11 mouse cellular contexts compared by ENCODE assay signal in genomic region chr5:34243062-34243461, GRCm38 (mm10). TPM values are rescaled to one million over a fixed set of nuclear protein-coding genes. Genes with fewer than 3 reads are reported as not detected.
DNase-seq lines count a peak whose midpoint lies in the region; ATAC-seq and TF ChIP-seq lines count a peak whose summit lies in the region.
"Had no signal": no experiment of that assay in that cellular context is flagged by ENCODE, and none has a peak within 500 bp of the region (broad histone marks: within the 10 kb centered on the region; RNA-seq: fewer than 3 reads in every experiment).

No protein-coding gene starts in this region.

- H3K4me3 ChIP-seq in heart, embryonic 13.5 days, result no peak overlapping the region
- no peak overlapping the region for H3K4me3 ChIP-seq in lung, embryonic 14.5 days (ENCODE audit: low read depth, low read length)
- no peak overlapping the region for H3K4me3 ChIP-seq in limb, embryonic 13.5 days

- H3K9ac ChIP-seq in heart, embryonic 13.5 days, result peak overlapping the region; percentile 12; the same call in 1 of the 2 replicates
- no peak overlapping the region for H3K9ac ChIP-seq in lung, embryonic 14.5 days
- no peak overlapping the region for H3K9ac ChIP-seq in limb, embryonic 13.5 days

- peak; percentile 45 for DNase-seq in cerebellum, adult 11-12 months
- no peak for DNase-seq in cerebellum, adult 9-11 months
- DNase-seq in heart, postnatal 14 days, result no peak
- no peak for DNase-seq in lung, embryonic 14.5 days
- no peak for DNase-seq in lung, postnatal 25 days (ENCODE audit: low spot score)
- no peak for DNase-seq in layer of hippocampus, adult 9-10 months (ENCODE audit: low spot score)
- DNase-seq: cerebellum, postnatal 36 days had no signal

- peaks cover 22% of the 10 kb centered on the region for H3K4me1 ChIP-seq in heart, embryonic 13.5 days
- H3K4me1 ChIP-seq in lung, embryonic 14.5 days (ENCODE audit: insufficient read depth), result peaks cover 3% of the 10 kb centered on the region; the same call in 1 of the 2 replicates
- H3K4me1 ChIP-seq in limb, embryonic 13.5 days, result peaks cover 12% of the 10 kb centered on the region; the same call in 1 of the 2 replicates

- TF ChIP-seq CTCF in lung, embryonic 14.5 days (IDR thresholded peaks at IDR 0.05; ENCODE audit: low read depth), result no peak

- intact Hi-C loops in heart, postnatal 14 days (cut with DNase I), result no loop called here

- H3K27me3 ChIP-seq in heart, embryonic 13.5 days (replicated peaks), result peaks cover 1% of the 10 kb centered on the region
- no peaks in the 10 kb centered on the region for H3K27me3 ChIP-seq in lung, embryonic 14.5 days (ENCODE audit: insufficient read depth, low read length)
- H3K27me3 ChIP-seq in limb, embryonic 13.5 days, result no peaks in the 10 kb centered on the region

- WGBS in heart, embryonic 13.5 days, result 87% methylated on average over 5 of the region's 5 CpGs
- 75% methylated on average over 5 of the region's 5 CpGs for WGBS in lung, embryonic 14.5 days
- 86% methylated on average over 5 of the region's 5 CpGs for WGBS in limb, embryonic 13.5 days

- peak overlapping the region; percentile 26; the same call in 1 of the 2 replicates for H3K27ac ChIP-seq in heart, embryonic 13.5 days (replicated peaks)
- no peak overlapping the region for H3K27ac ChIP-seq in lung, embryonic 14.5 days (ENCODE audit: low read depth)
- H3K27ac ChIP-seq in limb, embryonic 13.5 days, result no peak overlapping the region

- no peaks in the 10 kb centered on the region for H3K9me3 ChIP-seq in heart, embryonic 13.5 days
- no peaks in the 10 kb centered on the region for H3K9me3 ChIP-seq in lung, embryonic 14.5 days (ENCODE audit: low read depth, low read length)
- H3K9me3 ChIP-seq in limb, embryonic 13.5 days, result no peaks in the 10 kb centered on the region

- peak overlapping the region; percentile 51 for H3K4me2 ChIP-seq in heart, embryonic 13.5 days
- H3K4me2 ChIP-seq in lung, embryonic 14.5 days, result no peak overlapping the region; the same call in 1 of the 2 replicates
- no peak overlapping the region for H3K4me2 ChIP-seq in limb, embryonic 13.5 days (replicated peaks)

- no peaks in the 10 kb centered on the region for H3K36me3 ChIP-seq in heart, embryonic 13.5 days
- no peaks in the 10 kb centered on the region for H3K36me3 ChIP-seq in lung, embryonic 14.5 days (ENCODE audit: insufficient read depth)
- H3K36me3 ChIP-seq in limb, embryonic 13.5 days, result no peaks in the 10 kb centered on the region

- no peak for ATAC-seq in heart, embryonic 13.5 days (ENCODE audit: extremely low read depth, insufficient number of reproducible peaks, low FRiP score, low TSS enrichment)
- peak; percentile 21; the same call in 1 of the 2 replicates for ATAC-seq in lung, embryonic 14.5 days (ENCODE audit: insufficient read depth)
- ATAC-seq in limb, embryonic 13.5 days (ENCODE audit: low FRiP score, low read depth), result peak; percentile 32; the same call in 1 of the 2 replicates

RNA-seq across cellular contexts. Expression of gene Zfyve28, which starts 45.2 kb away (rescaled TPM):
- polyA plus RNA-seq in heart, embryonic 13.5 days (2015; fragmentation: Nextera tagmentation; extraction: Ambion mirVana), result 0.07 and 0.19 TPM in 2 replicates
- total RNA-seq in heart, postnatal 14 days (2021), result 1 to 10 TPM in 1 of 2 experiments, under 1 TPM in 1; 0.41 to 1.0 TPM
- 0.21 and 0.38 TPM in 2 replicates for polyA plus RNA-seq in lung, embryonic 14.5 days (2014; fragmentation: Nextera tagmentation; extraction: Ambion mirVana)
- 0.93 and 1.3 TPM in 2 replicates for polyA plus RNA-seq in limb, embryonic 13.5 days (2015; fragmentation: Nextera tagmentation; extraction: Ambion mirVana)

RNA-seq across cellular contexts. Expression of gene Cfap99, which starts 45.3 kb away (rescaled TPM):
- not detected in 2 replicates for polyA plus RNA-seq in heart, embryonic 13.5 days (2015; fragmentation: Nextera tagmentation; extraction: Ambion mirVana)
- not detected for total RNA-seq in heart, postnatal 14 days (2021)
- polyA plus RNA-seq in lung, embryonic 14.5 days (2014; fragmentation: Nextera tagmentation; extraction: Ambion mirVana), result not detected in 2 replicates
- not detected in 2 replicates for polyA plus RNA-seq in limb, embryonic 13.5 days (2015; fragmentation: Nextera tagmentation; extraction: Ambion mirVana)
- total RNA-seq: gastrocnemius, postnatal 25 days had no signal
- polyA plus RNA-seq: limb, embryonic 11.5 days had no signal

RNA-seq across cellular contexts. Expression of gene Mxd4, which starts 55.5 kb away (rescaled TPM):
- polyA plus RNA-seq in heart, embryonic 13.5 days (2015; fragmentation: Nextera tagmentation; extraction: Ambion mirVana), result 23.1 and 23.6 TPM in 2 replicates
- 100 to 1,000 TPM; 127 to 129 TPM for total RNA-seq in heart, postnatal 14 days (2021)
- 47.6 and 50.8 TPM in 2 replicates for polyA plus RNA-seq in lung, embryonic 14.5 days (2014; fragmentation: Nextera tagmentation; extraction: Ambion mirVana)
- polyA plus RNA-seq in limb, embryonic 13.5 days (2015; fragmentation: Nextera tagmentation; extraction: Ambion mirVana), result 36.4 and 39.6 TPM in 2 replicates
